11 mouse cellular contexts compared by ENCODE assay signal in the genomic region with DNA sequence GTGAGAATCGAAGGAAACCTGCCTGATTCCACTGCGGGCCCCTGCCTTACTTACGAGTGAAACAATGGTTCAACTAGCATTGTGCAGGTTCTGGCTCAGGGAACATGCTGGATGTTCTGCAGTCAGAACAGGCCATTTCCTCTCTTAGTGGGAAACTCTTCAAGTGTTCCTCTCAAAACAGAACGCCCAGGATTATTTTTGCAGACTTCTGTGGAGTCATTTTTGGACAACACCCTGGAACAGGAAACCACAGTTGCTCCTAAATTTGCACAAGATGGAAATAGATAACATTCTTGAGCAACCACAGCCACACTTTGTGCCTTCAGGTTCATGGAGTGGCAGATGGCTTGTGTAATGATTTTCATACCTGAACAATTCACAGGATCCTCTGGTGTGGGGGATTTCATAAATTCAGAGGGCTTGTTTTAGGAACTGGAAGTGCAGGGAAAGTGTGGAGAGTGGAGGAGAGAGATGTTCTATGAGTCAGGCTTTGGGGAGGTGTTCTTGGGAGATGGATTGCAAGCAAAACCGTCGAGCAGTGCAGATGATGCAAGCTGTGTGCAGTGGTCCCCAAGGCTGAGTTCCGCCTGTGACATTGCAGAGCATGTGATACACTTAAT.
DNase-seq lines count a peak whose midpoint lies in the region; ATAC-seq and TF ChIP-seq lines count a peak whose summit lies in the region.
"Had no signal": no experiment of that assay in that cellular context is flagged by ENCODE, and none has a peak within 500 bp of the region (broad histone marks: within the 10 kb centered on the region; RNA-seq: fewer than 3 reads in every experiment).

No protein-coding gene starts in this region.

- H3K36me3 ChIP-seq in liver, adult 2 months (ENCODE audit: control insufficient read depth, insufficient read depth, low read length) = no peaks in the 10 kb centered on the region
- no peaks in the 10 kb centered on the region for H3K36me3 ChIP-seq in lung, embryonic 15.5 days
- H3K36me3 ChIP-seq in hindbrain, postnatal 0 days (ENCODE audit: insufficient read depth, low read length) = no peaks in the 10 kb centered on the region
- no peaks in the 10 kb centered on the region for H3K36me3 ChIP-seq in hindbrain, embryonic 16.5 days (ENCODE audit: control insufficient read depth, insufficient read depth, low read length)
- H3K36me3 ChIP-seq: stomach, embryonic 15.5 days had no signal

- intact Hi-C loops in heart, postnatal 25 days (cut with DNase I) = loop anchor here (5.0 to 10.0 kb wide), 3 partner anchors 56 to 326 kb away; no protein-coding TSS in a partner anchor

- no peaks in the 10 kb centered on the region for H3K9me3 ChIP-seq in lung, embryonic 15.5 days
- H3K9me3 ChIP-seq in hindbrain, postnatal 0 days (ENCODE audit: low read length) = no peaks in the 10 kb centered on the region
- no peaks in the 10 kb centered on the region for H3K9me3 ChIP-seq in hindbrain, embryonic 16.5 days (ENCODE audit: control insufficient read depth, low read length)
- H3K9me3 ChIP-seq: stomach, embryonic 15.5 days had no signal

- DNase-seq in liver, adult 2 months (ENCODE audit: extremely low read depth, low read depth, low spot score) = peak; percentile 64
- DNase-seq in liver = no peak
- DNase-seq in brain, adult 2 months (ENCODE audit: low read depth, low spot score) = peak; percentile 88
- DNase-seq in heart, postnatal 25 days (ENCODE audit: low spot score) = peak; percentile 40
- no peak for DNase-seq in hindbrain, postnatal 0 days (ENCODE audit: low spot score)
- no peak for DNase-seq in spleen, postnatal 4 days (ENCODE audit: low spot score in 2 of 2)
- DNase-seq: liver, postnatal 0 days had no signal

- no peak overlapping the region for H3K4me3 ChIP-seq in liver, adult 2 months (ENCODE audit: insufficient read depth, low read depth, low read length)
- no peak overlapping the region for H3K4me3 ChIP-seq in lung, embryonic 15.5 days
- H3K4me3 ChIP-seq in hindbrain, postnatal 0 days (ENCODE audit: low read length) = no peak overlapping the region
- H3K4me3 ChIP-seq in hindbrain, embryonic 16.5 days (ENCODE audit: low read length) = no peak overlapping the region
- H3K4me3 ChIP-seq: erythroblast, embryonic 14.5 days; stomach, embryonic 15.5 days had no signal

- WGBS in liver, adult 2 months = 57% methylated on average over 7 of the region's 7 CpGs
- 54% methylated on average over 7 of the region's 7 CpGs for WGBS in lung, embryonic 15.5 days
- 77% methylated on average over 7 of the region's 7 CpGs for WGBS in hindbrain, postnatal 0 days
- 71% methylated on average over 7 of the region's 7 CpGs for WGBS in hindbrain, embryonic 16.5 days

- H3K4me1 ChIP-seq in liver, adult 2 months (ENCODE audit: control insufficient read depth, insufficient read depth, low read length) = peaks cover 5% of the 10 kb centered on the region; the same call in 1 of the 2 replicates
- peaks cover 13% of the 10 kb centered on the region for H3K4me1 ChIP-seq in lung, embryonic 15.5 days
- H3K4me1 ChIP-seq in hindbrain, postnatal 0 days (ENCODE audit: insufficient read depth, low read length) = no peaks in the 10 kb centered on the region
- peaks cover 4% of the 10 kb centered on the region for H3K4me1 ChIP-seq in hindbrain, embryonic 16.5 days (ENCODE audit: control insufficient read depth, insufficient read depth, low read depth, low read length)
- H3K4me1 ChIP-seq: stomach, embryonic 15.5 days had no signal

- no peak overlapping the region for H3K9ac ChIP-seq in liver, adult 2 months (ENCODE audit: low read depth, low read length)
- no peak overlapping the region for H3K9ac ChIP-seq in lung, embryonic 15.5 days
- H3K9ac ChIP-seq in hindbrain, postnatal 0 days (replicated peaks; ENCODE audit: low read length) = no peak overlapping the region
- no peak overlapping the region for H3K9ac ChIP-seq in hindbrain, embryonic 16.5 days (ENCODE audit: low read depth, low read length)
- H3K9ac ChIP-seq: liver, postnatal 0 days; stomach, embryonic 15.5 days had no signal

- ATAC-seq in lung, embryonic 15.5 days (ENCODE audit: borderline replicate concordance, extremely low read depth, low FRiP score, low TSS enrichment) = no peak
- no peak for ATAC-seq in hindbrain, postnatal 0 days
- no peak for ATAC-seq in hindbrain, embryonic 16.5 days
- ATAC-seq: liver, postnatal 0 days had no signal

- H3K79me2 ChIP-seq in liver, adult 2 months (ENCODE audit: control insufficient read depth, insufficient read depth, low read length) = no peaks in the 10 kb centered on the region; the same call in 1 of the 2 replicates

- no peaks in the 10 kb centered on the region for H3K27me3 ChIP-seq in liver, adult 2 months (ENCODE audit: control insufficient read depth, insufficient read depth, low read length)
- H3K27me3 ChIP-seq in lung, embryonic 15.5 days = no peaks in the 10 kb centered on the region
- H3K27me3 ChIP-seq in hindbrain, postnatal 0 days (ENCODE audit: insufficient read depth, low read length) = no peaks in the 10 kb centered on the region
- H3K27me3 ChIP-seq in hindbrain, embryonic 16.5 days (replicated peaks; ENCODE audit: control insufficient read depth, insufficient read depth, low read length) = no peaks in the 10 kb centered on the region
- H3K27me3 ChIP-seq: stomach, embryonic 15.5 days had no signal

- TF ChIP-seq POLR2A in liver, adult 2 months (IDR thresholded peaks at IDR 0.05; ENCODE audit: extremely low read depth, insufficient read depth, low read length) = no peak

- H3K27ac ChIP-seq in liver, adult 2 months (replicated peaks; ENCODE audit: insufficient read depth, low read depth, low read length) = no peak overlapping the region
- 0 out of 2 replicates have a peak overlapping the region, but pooled peaks have one; percentile 26 for H3K27ac ChIP-seq in lung, embryonic 15.5 days
- no peak overlapping the region for H3K27ac ChIP-seq in hindbrain, postnatal 0 days
- H3K27ac ChIP-seq in hindbrain, embryonic 16.5 days (ENCODE audit: low read depth, low read length) = no peak overlapping the region
- H3K27ac ChIP-seq: stomach, embryonic 15.5 days had no signal

- H3K4me2 ChIP-seq in lung, embryonic 15.5 days = no peak overlapping the region
- H3K4me2 ChIP-seq in hindbrain, postnatal 0 days (ENCODE audit: low read depth, low read length) = no peak overlapping the region
- H3K4me2 ChIP-seq in hindbrain, embryonic 16.5 days (ENCODE audit: low read length) = no peak overlapping the region
- H3K4me2 ChIP-seq: stomach, embryonic 15.5 days had no signal

- no peak for TF ChIP-seq CTCF in liver, adult 2 months (IDR thresholded peaks at IDR 0.05; ENCODE audit: low read depth, low read length)
- no peak for TF ChIP-seq CTCF in hindbrain, postnatal 0 days (IDR thresholded peaks at IDR 0.05; ENCODE audit: low read depth)

Comparison
In these comparisons a context has a peak if more than half of its experiments do, and no peak if none do; other contexts are left out.
1. DNase-seq: peak in liver, adult 2 months (single experiment), brain, adult 2 months (single experiment) and heart, postnatal 25 days (single experiment); none in liver (single experiment), hindbrain, postnatal 0 days (single experiment) and spleen, postnatal 4 days (0 of 2).